Mouse (Mus musculus) kidney, adult 8-10 months (tissue): ENCODE results near the gene Tmem44.

ENCODE experiments used
- DNase-seq, 2 experiments: peaks; one replicate each; pipeline ENCODE4 v3.0.0; 2022

Tmem44 gene

GRCm38 (mm10) chr16:30549966-30550747 lies 485 bp downstream of the Tmem44 start:
- peak; percentile 54 to 72 for DNase-seq

GRCm38 (mm10) chr16:30549516-30549915 lies 1.1 kb downstream of the Tmem44 start:
- DNase-seq, result no peak

- no peak for DNase-seq
Measured at GRCm38 (mm10) chr16:30548291-30548690, 2.4 kb downstream of the Tmem44 start.

- no peak for DNase-seq
Measured at GRCm38 (mm10) chr16:30544693-30545092, 5.9 kb downstream of the Tmem44 start.

- no peak for DNase-seq
Measured at GRCm38 (mm10) chr16:30543386-30543785, 7.3 kb downstream of the Tmem44 start.

- DNase-seq, result no peak
Measured at GRCm38 (mm10) chr16:30542826-30543225, 7.8 kb downstream of the Tmem44 start.

- DNase-seq, result no peak
Measured at GRCm38 (mm10) chr16:30540107-30541001, 10.3 kb downstream of the Tmem44 start.

GRCm38 (mm10) chr16:30539433-30539832 lies 11.2 kb downstream of the Tmem44 start:
- DNase-seq, result peak in 1 of 2 experiments; percentile 53

- no peak for DNase-seq
Measured at GRCm38 (mm10) chr16:30535075-30535474, 15.6 kb downstream of the Tmem44 start.

- DNase-seq, result no peak
Measured at GRCm38 (mm10) chr16:30533592-30533991, 17.1 kb downstream of the Tmem44 start.

GRCm38 (mm10) chr16:30532929-30533328 lies 17.7 kb downstream of the Tmem44 start:
- no peak for DNase-seq

- DNase-seq, result peak in 1 of 2 experiments; percentile 40
Measured at GRCm38 (mm10) chr16:30531761-30532406, 18.8 kb downstream of the Tmem44 start.

- DNase-seq, result no peak
Measured at GRCm38 (mm10) chr16:30530815-30531214, 19.8 kb downstream of the Tmem44 start.

GRCm38 (mm10) chr16:30528386-30528785 lies 22.3 kb downstream of the Tmem44 start:
- DNase-seq, result no peak

- no peak for DNase-seq
Measured at GRCm38 (mm10) chr16:30527889-30528288, 22.8 kb downstream of the Tmem44 start.

GRCm38 (mm10) chr16:30525756-30526155 lies 24.9 kb downstream of the Tmem44 start:
- DNase-seq, result no peak

GRCm38 (mm10) chr16:30524481-30524880 lies 26.2 kb downstream of the Tmem44 start:
- no peak for DNase-seq

- DNase-seq, result no peak
Measured at GRCm38 (mm10) chr16:30522253-30522940, 28.2 kb downstream of the Tmem44 start.

- DNase-seq, result no peak
Measured at GRCm38 (mm10) chr16:30521147-30521546, 29.5 kb downstream of the Tmem44 start.

GRCm38 (mm10) chr16:30520361-30520823 lies 30.2 kb downstream of the Tmem44 start:
- peak; percentile 86 to 87 for DNase-seq

- no peak for DNase-seq
Measured at GRCm38 (mm10) chr16:30518635-30519034, 32.0 kb downstream of the Tmem44 start.

GRCm38 (mm10) chr16:30517666-30518283 lies 32.9 kb downstream of the Tmem44 start:
- DNase-seq, result no peak
